Mouse (Mus musculus): ENCODE measurements around the gene Dap.

DNA sequence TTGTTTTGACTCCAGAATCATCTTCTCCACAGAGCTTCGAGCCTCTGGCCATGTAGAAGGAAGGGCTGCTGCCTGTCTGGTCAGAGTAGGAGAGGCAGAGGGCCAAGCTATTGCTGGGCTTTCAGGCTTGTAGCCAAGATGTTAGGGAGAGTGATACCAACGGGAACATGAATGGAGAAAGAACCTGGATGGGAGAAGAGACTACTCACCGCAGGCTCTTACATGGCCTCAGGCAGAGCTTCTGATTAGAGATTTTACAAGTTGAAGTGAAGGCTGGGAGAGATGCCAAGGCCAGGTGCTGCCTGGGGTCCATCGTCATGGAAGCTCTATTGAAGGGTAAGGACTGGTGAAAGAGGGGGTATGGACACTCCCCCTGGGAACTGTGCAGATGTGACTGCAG, 54.0 kb downstream of the Dap start:
- TF ChIP-seq CTCF (IDR thresholded peaks at IDR 0.05; ENCODE audit: control insufficient read depth, insufficient read depth, insufficient read length) (no peak), MAX (IDR thresholded peaks at IDR 0.05) (no peak), MYOD1 (IDR thresholded peaks at IDR 0.05; ENCODE audit: control insufficient read depth, insufficient read length, low read depth) (no peak), CEBPB (IDR thresholded peaks at IDR 0.05; ENCODE audit: low read depth) (no peak), USF1 (IDR thresholded peaks at IDR 0.05; ENCODE audit: low read depth) (no peak), MYOG (IDR thresholded peaks at IDR 0.05; ENCODE audit: control insufficient read depth, extremely low read depth, insufficient read length) (no peak)

All from C2C12 (cell line).